Mouse (Mus musculus) testis, adult 2 months (tissue): ENCODE results near the gene Pcyt2.

ENCODE experiments used
- CTCF ChIP-seq: fragments of 200-500 bp; IDR thresholded peaks from 2 replicates; pipeline ENCODE4 v1.5.1; 2012; ENCODE audit warnings: low read depth, mild to moderate bottlenecking, inconsistent platforms, low read length, moderate library complexity; ENCODE audit not compliant: control insufficient read depth, insufficient read depth, insufficient replicate concordance
- POLR2A ChIP-seq: fragments of 200-500 bp; IDR thresholded peaks from 2 replicates; pipeline ENCODE4 v1.6.1; 2012; ENCODE audit warnings: low read depth, mild to moderate bottlenecking, inconsistent platforms, low read length, moderate library complexity; ENCODE audit not compliant: control insufficient read depth

- TF ChIP-seq CTCF = peak; percentile 72
- no peak for TF ChIP-seq POLR2A
Measured at GRCm38 (mm10) chr11:120579316-120580107, 38.2 kb downstream of the Pcyt2 start.
